Mouse (Mus musculus) right cerebral cortex, postnatal 14 days (tissue): ENCODE results near the gene Agap3.

Source experiments
- DNase-seq: peaks from one replicate; pipeline ENCODE4 v3.0.0; 2022

Agap3 gene

DNA sequence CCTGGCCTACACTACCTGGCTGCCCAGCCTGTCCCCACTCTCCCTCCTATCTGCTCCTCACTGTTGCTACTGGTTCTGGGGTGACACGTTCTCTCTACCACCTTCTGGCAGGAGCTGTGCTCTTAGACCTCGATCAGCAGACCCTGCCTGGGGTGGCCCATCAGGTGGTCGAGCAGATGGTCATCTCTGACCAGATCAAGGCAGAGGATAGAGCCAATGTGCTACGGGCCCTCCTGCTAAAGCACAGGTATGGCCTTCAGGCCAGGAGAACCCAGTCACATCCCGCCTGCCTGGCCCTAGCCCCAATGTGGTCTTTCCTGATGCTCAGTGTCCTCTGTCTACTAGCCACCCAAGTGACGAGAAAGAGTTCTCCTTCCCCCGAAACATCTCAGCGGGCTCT is 18.0 kb upstream of the Agap3 start:
- DNase-seq: no peak

GRCm38 (mm10) chr5:24441187-24441586 is 10.8 kb upstream of the Agap3 start:
- no peak for DNase-seq

DNA sequence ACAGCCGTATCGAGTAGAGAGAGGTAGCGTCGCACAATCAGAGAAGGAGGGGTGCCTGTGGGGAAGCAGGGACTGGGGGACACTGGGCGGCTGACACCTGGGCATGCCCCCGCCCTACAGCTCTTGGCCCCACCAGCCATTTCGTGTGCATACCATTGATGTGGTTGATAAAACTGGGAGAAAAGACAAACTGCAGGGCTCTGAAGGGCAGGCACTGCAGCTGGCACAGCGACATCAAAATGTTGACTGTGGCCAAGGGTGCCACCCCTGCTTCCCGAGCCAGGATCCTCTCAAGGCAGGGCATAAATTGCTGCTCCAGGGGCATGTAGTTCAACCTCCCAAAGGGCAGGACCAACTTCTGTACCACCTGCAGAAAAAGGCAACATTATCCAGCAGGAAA is 9.9 kb upstream of the Agap3 start:
- no peak for DNase-seq

DNA sequence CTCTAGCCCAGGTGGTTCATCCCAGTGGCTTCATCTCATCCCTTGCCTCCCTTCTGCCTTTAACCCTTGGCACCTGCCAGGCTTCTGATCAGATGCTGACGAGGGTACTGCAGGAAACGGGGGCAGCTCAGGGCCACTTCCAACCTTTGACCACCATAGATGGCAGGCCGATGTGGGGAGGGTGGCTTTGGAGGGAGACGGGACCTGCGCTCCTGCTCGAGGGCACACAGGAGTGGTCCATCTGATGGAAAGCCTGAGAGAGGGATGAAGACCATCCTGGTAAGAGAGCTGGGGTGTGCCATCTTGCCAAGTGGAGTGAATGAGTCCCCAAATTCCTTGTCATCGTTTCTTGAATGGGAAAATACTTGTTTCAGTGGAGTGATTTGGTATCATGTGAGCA is 8.8 kb upstream of the Agap3 start:
- DNase-seq: no peak

- DNase-seq: no peak
Observed at GRCm38 (mm10) chr5:24443927-24444326, 8.1 kb upstream of the Agap3 start.

GRCm38 (mm10) chr5:24444746-24445427 is 7.1 kb upstream of the Agap3 start, which contains the start of gene Fastk:
Gene Fastk, minus strand, starts transcription at chr5:24445287.
- DNase-seq: peak; percentile 94

- DNase-seq: no peak
Observed at GRCm38 (mm10) chr5:24445428-24446080, 6.4 kb upstream of the Agap3 start.

GRCm38 (mm10) chr5:24446630-24447029 is 5.3 kb upstream of the Agap3 start:
- DNase-seq: no peak

DNA sequence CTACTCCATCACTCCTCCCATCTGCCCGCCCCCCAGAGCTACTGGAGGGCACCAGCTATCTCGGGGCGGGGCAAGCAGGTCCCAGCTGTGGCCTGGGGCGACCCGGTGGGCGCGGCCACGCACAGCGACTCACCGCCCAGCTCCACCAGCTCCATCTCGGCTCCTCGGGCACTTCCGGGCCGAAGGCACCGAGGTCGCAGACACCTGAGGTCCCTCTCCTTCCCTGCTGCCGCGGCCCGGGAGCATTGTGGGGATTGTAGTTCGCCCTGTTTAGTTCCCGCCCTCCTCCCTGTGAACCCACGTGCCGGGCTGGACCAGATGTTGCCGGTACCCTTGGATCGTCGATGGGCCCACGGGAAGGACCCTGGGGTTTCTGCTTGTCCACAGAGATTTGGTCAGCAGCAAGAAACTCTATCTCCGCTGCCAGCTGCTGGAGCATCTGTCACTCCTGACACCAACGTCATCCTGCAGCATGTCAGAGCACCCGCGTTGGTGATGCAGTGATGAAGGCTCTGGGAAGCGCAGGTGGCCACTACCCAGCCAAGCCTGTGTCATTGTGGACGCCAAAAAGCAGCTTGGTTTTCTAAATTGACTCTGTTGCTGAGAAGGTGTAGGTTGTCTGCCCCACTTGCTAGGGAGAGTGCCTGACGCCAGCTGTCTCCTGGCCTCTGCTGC is 4.2 kb upstream of the Agap3 start, which contains the start of gene Tmub1:
Gene Tmub1, minus strand, starts transcription at position 231 of the 675 bp plus-strand sequence.
- peak; percentile 81 for DNase-seq

DNA sequence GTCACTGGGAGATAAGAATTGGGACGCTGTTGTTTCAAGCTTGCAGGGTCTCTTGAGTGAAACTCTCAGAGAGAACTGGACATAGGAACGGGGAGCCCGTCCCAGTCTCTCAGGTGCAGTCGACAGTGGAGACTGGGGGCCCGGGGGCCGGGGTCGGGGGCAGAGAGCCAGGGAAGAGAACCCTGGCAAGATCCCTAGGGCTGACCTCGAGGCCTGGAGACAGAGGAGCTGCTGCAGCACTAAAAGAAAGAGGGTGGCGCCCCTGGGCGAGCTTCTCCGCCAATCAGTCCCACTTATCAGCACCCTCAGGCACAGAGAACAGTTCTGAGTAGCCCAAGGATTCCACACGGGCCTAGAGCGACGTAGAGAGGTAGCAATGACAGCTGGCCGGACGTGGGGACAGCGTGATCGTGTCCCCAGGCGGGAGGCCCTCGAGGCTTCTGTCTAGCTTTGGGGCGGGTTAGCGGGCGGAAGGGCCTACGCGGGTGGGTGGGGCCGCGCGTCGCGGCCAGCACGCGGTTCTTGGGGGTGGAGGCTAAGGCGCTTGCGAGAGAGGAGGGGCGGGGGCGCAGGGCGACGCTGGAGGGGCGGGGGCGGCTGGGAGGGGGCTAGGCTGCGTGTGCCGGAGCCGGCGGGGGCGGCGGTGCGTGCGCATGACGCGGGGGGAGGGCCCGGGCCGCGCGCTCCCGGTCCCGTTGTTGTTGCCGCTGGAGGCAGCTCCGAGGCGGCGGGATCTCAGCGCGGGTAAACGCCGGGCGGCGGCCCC is 530 bp upstream of the Agap3 start:
- DNase-seq: peak; percentile 88

GRCm38 (mm10) chr5:24452691-24453233 is 785 bp downstream of the Agap3 start:
- DNase-seq: no peak

- no peak for DNase-seq
Observed at GRCm38 (mm10) chr5:24453283-24453984, 1.5 kb downstream of the Agap3 start.

DNA sequence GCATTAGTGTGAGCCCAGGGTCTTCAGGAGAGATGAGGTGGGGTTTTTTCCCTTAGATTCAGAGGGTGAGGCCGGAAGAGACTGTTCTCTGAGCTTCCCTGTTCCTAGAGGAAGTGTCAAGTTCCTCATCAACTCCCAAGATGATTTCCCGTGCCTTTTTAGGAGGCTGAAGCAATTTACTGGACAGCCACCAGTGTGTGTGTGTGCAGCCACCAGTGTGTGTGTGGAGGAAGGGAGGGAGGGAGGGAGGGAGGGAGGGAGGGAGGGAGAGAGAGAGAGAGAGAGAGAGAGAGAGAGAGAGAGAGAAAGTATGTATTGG is 2.0 kb downstream of the Agap3 start:
- no peak for DNase-seq

GRCm38 (mm10) chr5:24455076-24455475 is 3.1 kb downstream of the Agap3 start:
- DNase-seq: no peak

- no peak for DNase-seq
Observed at GRCm38 (mm10) chr5:24455613-24456012, 3.6 kb downstream of the Agap3 start.

- DNase-seq: no peak
Observed at GRCm38 (mm10) chr5:24466762-24467161, 14.8 kb downstream of the Agap3 start.

- DNase-seq: peak; percentile 81
Observed at GRCm38 (mm10) chr5:24470600-24470999, 18.6 kb downstream of the Agap3 start.

DNA sequence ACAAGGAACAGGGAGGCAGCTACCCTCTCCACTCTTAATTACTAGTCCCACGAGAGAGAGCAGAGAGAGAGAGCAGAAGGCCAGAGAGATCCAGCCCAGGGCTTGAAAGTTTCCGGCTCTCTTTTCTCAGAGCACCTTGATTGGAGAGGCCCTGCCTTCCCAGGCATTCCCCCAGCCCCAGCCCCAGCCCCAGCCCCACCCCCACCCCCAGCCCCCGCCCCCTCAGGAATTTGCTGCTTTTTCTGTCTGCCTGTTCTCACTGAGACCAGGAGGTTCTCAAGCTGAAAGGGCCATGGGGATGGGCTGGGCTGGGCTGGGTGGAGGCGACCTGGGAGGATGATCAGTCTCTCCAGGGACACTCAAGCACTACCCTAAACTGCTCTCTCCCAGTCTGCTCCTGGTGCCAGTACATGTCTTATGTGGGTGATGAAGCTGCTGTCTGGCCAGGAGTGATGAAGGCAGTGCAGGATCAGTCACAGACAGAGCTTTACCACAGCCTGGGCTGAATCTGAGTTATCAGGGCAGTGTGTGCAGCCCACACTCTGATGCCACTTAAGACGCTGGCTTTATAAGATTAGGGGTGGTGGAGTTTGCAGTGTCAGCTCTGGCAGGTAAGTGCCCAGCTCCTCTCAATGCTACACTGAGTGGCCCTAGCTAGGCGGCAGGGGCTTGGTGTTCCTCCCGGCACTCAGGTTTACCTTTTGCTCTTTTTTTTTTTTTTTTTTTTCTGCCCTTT is 21.1 kb downstream of the Agap3 start:
- no peak for DNase-seq

DNA sequence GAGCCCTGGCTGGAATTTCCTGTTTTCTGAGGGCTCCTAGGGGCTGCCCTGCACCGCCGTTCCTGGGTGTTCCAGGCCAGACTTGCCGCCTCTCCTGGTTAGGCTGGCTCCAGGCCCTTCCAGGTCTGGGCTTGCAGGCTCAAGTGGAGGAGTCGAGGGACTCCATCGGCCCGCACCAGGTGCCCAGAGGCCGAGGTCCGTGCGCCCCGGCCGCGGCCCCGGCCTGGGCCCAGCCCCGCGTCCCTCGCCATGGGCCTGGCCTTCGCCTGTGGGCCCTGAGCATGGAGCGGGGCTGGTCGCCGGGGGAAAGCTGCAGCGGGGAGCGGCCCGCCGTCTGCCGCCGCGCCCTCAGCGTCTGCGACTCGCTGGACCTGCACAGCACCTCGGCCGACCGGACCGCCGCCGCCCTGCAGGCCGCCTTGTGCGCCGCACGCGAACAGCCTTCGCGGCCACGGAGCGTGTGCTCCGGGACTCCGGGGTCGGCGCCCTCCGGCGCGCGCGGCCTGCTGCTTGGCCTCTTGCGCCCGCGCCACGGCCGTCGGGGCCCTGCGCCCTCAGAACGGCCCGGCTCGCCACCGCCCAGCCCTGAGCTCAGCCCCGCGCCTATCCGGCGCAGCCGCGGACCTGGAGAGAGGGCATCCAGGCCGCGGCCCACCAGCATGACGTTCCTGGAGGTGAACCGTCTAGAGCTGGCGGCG is 22.2 kb downstream of the Agap3 start:
- no peak for DNase-seq

DNA sequence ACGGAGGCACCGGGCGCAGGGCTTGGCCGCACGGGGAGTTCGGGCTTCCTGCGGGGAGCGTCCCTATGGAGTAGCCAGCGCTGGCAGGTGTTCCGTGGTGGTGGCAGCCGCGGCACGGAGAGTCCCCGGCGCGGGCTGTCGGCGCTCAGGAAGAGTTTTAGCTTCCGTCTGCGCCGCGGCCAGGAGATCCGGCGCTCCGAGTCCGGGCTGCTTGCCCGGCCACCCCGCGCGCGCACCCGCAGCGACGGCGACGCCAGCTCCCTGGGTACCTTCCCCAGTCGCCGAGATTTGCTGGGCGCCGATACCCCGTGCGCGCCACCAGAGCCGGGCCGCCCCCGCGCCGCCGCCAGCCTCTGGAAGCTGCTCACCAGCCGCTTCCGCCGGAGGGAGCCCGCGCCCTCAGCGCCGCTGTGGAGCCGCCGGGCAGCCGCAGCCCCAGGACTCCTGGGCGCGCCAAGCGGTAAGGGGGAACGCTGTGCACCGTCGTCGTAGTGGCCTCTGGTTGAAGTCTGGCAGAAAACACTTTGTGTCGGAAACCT is 22.8 kb downstream of the Agap3 start:
- DNase-seq: peak; percentile 79
